Mouse (Mus musculus): ENCODE measurements around the gene Chmp1a.
"Not testable (repeated sequence)": the region's sequence is repeated elsewhere in the genome, so short reads cannot be mapped to it uniquely, and the experiment has no call there.

The Chmp1a gene

DNA sequence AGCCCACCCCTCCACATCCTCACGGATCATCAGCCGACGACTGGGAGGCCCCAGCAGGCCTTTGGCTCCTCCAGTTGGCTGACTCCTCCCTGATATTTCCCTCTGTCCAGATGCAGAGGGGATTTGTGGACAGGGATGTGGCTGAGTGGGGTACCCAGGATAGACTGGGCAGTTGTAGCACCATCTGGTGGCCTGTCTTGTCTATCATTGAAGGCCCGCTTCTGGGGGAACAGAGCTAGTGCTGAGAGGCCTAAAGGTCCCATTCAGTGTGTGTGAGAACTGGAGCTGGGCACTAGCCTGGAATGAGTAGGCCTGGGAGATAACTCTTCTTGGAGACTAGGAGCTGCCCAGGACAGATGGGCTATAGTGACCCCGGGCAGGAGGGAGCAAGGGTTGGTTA lies 19.2 kb upstream of the Chmp1a start:
- DNase-seq: no peak

- not testable (repeated sequence) for DNase-seq
Observed at GRCm38 (mm10) chr8:123230326-123230725, 17.8 kb upstream of the Chmp1a start.

DNA sequence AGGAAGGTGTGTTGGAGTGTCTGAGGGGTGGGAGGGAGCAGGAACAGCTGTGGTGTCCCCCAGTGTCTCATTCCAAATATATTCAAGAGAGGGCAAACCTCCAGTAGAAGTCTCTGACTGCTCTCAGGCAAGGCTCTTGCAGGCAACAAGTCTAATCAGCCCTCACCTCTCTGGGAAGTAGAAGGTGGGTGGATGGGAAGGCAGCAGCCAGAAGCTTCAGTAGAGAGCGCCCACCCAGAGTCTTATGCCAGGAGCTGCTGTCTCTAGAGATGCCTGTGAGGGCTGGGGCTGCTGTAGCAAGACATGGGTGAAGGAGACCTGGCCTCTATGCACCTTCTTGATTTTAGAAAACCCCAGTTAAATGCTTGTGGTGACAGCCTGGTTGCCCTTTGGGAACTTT lies 15.9 kb upstream of the Chmp1a start:
- DNase-seq: no peak

DNA sequence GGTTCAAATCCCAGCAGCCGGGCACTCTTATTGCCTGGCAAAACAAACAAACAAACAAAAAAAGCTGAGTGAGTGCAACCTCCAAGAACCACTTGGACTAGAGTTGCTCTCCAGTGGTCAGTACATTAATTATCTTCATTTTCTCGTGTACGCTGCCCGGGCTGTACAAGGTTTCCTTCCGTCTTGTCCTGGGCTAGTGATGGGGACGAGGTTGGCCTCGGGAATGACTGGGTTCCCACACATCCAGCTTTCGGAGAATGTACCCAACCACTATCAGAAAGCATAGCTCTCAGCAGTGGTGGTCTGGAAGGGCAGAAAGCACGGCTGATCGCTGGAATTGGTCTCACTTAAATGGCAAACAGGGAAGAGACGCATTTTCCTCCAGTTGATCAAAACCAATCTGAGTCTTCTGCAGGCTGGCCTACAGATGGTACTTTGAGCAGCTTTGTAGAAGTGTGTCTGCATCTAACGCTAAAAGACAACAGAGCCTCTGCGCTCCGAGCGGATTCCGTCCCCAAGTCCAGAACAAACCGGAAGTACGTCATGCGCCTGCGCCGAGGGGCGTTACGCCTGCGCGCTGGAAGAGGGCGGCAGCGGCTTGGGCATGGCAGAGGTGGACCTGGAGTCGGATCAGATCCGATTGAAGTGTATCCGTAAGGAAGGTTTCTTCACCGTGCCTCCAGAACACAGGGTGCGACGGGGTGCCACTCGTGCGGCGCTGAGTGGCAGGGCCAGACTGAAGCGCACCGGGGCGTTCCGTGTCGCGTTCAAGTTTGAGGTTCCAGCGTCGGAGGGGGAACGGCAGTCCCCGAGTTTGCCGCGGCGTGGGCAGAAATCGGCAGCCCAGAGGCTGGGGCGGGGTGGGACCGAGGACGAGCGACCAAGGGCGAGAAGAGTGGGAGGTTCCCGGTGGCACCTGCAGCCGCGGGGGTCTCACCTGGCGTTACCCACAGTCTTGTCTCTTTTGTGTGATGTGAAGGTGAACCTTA lies 12.0 kb upstream of the Chmp1a start, which contains the start of gene Cdk10:
Cdk10 (plus strand) TSS at position 565 of the 989 bp plus-strand sequence.
- peak; percentile 91 for DNase-seq

- DNase-seq: no peak
Observed at GRCm38 (mm10) chr8:123220917-123221316, 8.4 kb upstream of the Chmp1a start.

DNA sequence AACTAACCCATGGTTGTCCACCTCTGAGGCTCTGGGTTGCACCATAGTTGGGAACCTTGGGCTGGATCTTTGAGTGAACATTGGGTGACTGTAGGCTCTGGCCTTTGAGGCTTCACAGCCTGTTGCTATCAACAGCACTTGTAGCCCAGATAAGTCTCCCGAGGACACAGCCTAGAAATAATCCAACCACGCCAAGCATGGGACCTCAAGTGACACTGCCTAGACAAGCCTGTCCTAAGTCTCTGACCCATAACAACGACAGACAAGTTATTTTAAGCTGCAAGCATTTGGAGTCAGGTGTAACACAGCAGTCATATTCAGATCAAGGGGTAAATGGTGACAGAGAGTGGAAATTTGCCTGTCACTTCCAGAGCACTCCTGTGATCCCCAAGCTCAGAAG lies 2.9 kb upstream of the Chmp1a start:
- no peak for DNase-seq

DNA sequence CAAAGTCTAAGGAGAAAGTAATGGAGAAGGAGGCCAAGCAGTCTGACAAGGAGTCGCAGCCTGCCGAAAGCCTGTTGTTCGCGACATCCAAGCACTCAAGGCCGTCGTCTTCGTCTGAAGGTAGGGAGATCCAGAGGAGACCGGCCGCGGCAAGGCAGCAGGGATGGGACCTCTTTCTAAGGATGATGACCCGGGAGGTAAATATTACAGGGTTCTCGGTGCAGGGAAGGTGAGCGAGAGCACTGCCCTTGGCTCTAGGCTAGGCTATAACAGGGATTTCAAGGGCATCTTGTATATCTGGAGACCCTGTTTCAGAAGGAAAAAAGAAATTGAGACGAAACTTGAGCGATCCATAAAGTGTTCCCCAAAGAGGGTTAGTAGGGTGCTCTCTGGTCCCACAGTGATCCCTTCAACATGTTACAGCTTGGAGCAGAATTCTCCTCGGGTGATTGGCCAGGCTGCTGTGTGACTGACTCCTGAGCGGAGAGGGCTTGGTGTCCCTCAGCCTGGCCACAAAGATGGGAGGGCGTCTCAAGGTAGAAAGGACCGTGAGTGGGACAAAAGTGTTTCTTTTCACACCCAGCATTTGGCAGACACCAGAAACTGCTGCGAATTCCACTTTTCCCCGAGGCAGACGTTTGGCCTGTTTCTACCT lies 682 bp upstream of the Chmp1a start:
- DNase-seq: no peak

DNA sequence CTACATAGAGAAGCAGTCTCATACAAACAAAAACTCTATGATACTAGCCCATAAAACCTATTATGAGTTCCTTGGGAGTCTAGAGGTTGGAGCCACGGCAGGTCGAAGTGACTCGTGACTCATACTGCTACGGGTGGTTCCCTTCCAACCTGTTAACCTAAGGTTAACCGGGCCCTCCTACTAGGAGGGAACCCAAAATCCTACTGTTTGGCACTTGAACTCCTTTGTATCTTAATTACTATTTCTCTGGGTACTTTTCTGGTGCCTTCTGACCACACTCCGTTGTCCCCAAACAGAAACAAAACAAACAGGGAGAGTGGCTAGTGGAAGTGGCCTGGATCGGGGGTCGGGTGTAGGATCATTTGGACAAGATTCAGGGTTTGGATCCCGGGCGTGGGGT lies 687 bp downstream of the Chmp1a start:
- DNase-seq: no peak

DNA sequence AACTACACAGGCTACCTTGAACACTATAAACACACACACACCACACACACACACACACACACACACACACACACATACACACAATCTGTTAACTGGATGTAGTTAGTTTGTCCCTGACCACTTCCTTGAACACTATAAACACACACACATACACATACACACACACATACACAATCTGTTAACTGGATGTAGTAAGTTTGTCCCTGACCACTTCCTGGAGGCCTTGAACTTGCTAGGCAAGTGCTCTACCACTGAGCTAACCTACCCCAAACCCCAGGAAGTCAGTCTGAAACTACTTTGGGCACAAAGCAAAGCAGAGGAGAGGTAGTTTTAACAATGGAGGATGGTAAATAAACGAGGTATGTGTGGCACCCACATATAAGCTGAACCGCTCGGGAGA lies 9.0 kb downstream of the Chmp1a start:
- no peak for DNase-seq

DNA sequence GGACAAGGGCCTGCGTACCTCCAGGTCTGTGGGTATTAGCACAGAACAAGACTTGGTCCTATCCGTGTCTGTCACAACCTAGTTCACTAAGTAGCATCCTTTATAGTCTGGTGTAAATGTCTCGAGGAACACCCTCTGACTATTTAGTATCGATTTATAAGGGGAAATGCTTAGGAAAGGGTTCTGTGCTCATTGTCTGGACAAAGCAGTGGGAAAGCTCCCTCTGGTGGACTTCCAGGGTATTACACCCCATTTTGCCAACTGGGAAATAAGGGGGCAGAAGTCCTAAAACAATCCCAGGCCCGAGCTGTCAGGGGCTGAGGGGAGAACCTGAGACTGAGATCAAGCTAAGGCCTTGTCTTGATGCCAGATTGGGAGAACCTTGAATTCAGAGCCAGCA lies 10.3 kb downstream of the Chmp1a start:
- no peak for DNase-seq

DNA sequence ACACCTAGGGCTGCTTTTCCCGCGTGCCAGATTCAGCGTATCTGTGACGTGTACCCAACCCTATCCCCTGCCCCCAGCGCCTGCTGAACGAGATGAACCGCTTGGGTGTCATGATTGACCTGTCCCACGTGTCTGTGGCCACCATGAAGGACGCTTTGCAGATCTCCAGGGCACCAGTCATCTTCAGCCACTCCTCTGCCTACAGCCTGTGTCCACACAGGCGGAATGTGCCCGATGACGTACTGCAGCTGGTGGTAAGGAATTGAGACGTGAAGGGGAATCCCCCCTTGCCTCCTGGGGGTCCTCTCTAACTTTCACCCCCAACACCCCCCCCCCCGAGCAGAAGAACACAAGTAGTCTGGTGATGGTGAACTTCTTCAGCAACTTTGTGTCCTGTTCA lies 12.7 kb downstream of the Chmp1a start:
- DNase-seq: no peak

DNA sequence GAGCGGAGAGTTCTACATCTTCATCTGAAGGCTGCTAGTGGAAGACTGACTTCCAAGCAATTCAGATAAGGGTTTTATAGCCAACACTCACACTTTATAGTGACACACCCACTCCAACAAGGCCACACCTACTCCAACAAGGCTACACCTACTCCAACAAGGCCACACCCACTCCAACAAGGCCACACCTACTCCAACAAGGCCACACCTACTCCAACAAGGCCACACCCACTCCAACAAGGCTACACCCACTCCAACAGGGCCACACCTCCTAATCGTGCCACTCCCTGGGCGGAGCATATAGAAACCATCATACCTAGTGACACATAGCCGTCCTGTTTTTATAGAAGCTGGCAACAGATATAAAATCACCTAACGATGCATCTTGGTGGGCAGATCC lies 15.5 kb downstream of the Chmp1a start:
- not testable (repeated sequence) for DNase-seq

- DNase-seq: no peak
Observed at GRCm38 (mm10) chr8:123193771-123194170, 18.8 kb downstream of the Chmp1a start.

GRCm38 (mm10) chr8:123191908-123192307 lies 20.7 kb downstream of the Chmp1a start:
- DNase-seq: no peak

GRCm38 (mm10) chr8:123190678-123191077 lies 21.9 kb downstream of the Chmp1a start:
- peak; percentile 81 for DNase-seq

- DNase-seq: no peak
Observed at GRCm38 (mm10) chr8:123188841-123189240, 23.7 kb downstream of the Chmp1a start.

- no peak for DNase-seq
Observed at GRCm38 (mm10) chr8:123188006-123188405, 24.6 kb downstream of the Chmp1a start.

GRCm38 (mm10) chr8:123185566-123186409 lies 26.8 kb downstream of the Chmp1a start, which contains the start of gene Dpep1:
Gene Dpep1, plus strand, starts transcription at chr8:123186242.
- no peak for DNase-seq

DNA sequence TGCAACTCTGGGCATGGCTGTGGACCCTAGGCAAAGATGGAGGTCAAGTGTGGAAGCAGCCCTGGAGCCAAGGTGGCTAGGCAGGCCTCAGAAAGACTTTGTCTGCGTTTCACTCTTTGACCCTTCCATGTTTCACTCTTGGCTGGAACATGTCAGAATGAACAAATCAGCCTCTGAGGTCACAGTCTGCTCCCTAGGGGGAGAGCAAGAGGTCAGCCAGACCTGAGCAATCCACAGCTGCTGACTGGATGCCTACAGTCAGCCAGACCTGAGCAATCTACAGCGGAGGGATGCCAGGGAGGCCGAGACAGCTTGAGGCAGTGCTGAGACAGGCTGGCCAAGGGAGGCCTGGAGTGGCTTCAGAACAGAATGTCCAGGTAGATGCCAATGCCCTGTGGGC lies 31.2 kb downstream of the Chmp1a start:
- DNase-seq: no peak

- DNase-seq: no peak
Observed at GRCm38 (mm10) chr8:123157888-123158465, 54.6 kb downstream of the Chmp1a start, which contains the start of gene Sult5a1. Gene Sult5a1, minus strand, starts transcription at chr8:123158315.

DNA sequence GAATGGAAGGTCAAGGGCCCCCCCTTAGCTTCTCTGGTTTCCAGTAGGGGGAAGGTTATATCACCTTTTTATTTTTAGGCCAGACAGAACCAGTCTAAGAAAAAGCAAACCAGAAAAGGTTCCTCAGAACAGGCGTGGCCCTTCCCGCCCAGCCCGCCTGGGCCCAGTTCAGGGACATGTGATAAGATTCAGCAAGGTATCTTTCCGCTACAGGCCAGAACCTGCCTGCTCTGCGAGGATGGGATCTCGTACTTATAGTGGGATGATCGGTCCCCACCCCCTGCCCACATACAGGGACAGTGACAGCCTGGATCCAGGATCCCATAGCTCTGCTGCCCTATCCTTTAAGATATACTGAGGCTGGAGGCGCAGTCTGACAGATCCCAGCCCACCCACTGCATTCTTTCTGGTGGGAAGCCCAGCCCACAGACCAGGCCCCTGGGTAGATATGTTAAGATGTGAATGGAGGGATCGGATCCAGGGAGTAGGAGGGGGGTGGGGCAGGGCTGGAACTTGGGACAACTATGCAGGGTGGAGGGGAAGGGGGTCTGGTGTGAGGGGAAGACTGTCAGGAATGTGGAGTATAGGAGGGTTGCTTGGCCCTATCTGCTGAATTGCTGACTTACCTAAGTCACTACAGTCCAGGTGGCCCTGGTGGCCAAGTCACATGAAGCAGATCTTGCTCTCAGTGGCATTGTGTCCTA lies 56.3 kb downstream of the Chmp1a start:
- no peak for DNase-seq

DNA sequence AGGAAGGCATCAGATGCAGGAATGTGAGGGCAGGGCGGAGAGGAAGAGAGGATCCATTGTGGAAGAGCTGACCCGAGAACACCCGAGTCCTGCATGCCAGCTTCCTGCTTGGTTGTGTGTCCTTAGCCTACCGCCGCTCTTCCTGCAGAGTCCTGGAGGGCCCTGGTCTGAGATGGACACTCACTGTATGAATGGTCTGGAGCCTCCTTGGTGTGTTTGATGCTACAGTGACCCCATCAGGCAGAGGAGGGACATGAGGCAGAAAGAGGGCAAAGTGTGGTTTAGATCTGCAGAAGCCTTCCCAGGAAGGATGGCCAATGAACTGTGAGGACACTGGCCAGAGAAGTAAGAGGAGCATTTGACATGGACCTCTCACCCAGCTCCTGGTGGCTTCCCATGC lies 57.4 kb downstream of the Chmp1a start:
- no peak for DNase-seq
